Mouse (Mus musculus): ENCODE results near the gene Ckm.

Gene Ckm

GRCm38 (mm10) chr7:19388699-19389413 lies 15.7 kb upstream of the Ckm start:
- DNase-seq = no peak

- DNase-seq = peak in 1 of 2 experiments; percentile 21
Observed at GRCm38 (mm10) chr7:19394484-19394883, 10.1 kb upstream of the Ckm start.

GRCm38 (mm10) chr7:19399496-19400280 lies 4.9 kb upstream of the Ckm start:
- DNase-seq = peak; percentile 81 to 86

- no peak for DNase-seq
Observed at GRCm38 (mm10) chr7:19400946-19401345, 3.6 kb upstream of the Ckm start.

- DNase-seq = no peak
Observed at GRCm38 (mm10) chr7:19402535-19403112, 2.0 kb upstream of the Ckm start.

- DNase-seq = peak; percentile 85 to 88
Observed at GRCm38 (mm10) chr7:19403731-19404296, 762 bp upstream of the Ckm start, which contains the start of gene Klc3. Gene Klc3, minus strand, starts transcription at chr7:19404104.

GRCm38 (mm10) chr7:19405417-19405816 lies 841 bp downstream of the Ckm start:
- DNase-seq = peak; percentile 83 to 88

GRCm38 (mm10) chr7:19409753-19410152 lies 5.2 kb downstream of the Ckm start:
- no peak for DNase-seq

- no peak for DNase-seq
Observed at GRCm38 (mm10) chr7:19410766-19411344, 6.3 kb downstream of the Ckm start.

- DNase-seq = no peak
Observed at GRCm38 (mm10) chr7:19411783-19412182, 7.2 kb downstream of the Ckm start.

GRCm38 (mm10) chr7:19413525-19413924 lies 8.9 kb downstream of the Ckm start:
- DNase-seq = no peak

GRCm38 (mm10) chr7:19416590-19416989 lies 12.0 kb downstream of the Ckm start:
- no peak for DNase-seq

- no peak for DNase-seq
Observed at GRCm38 (mm10) chr7:19420121-19420520, 15.5 kb downstream of the Ckm start.

GRCm38 (mm10) chr7:19420821-19421636 lies 16.5 kb downstream of the Ckm start:
- peak; percentile 92 to 96 for DNase-seq

- no peak for DNase-seq
Observed at GRCm38 (mm10) chr7:19423083-19423482, 18.5 kb downstream of the Ckm start.

- DNase-seq = no peak
Observed at GRCm38 (mm10) chr7:19424051-19424450, 19.5 kb downstream of the Ckm start.

GRCm38 (mm10) chr7:19426349-19426748 lies 21.8 kb downstream of the Ckm start:
- no peak for DNase-seq

- DNase-seq = no peak
Observed at GRCm38 (mm10) chr7:19426888-19427287, 22.3 kb downstream of the Ckm start.

GRCm38 (mm10) chr7:19427999-19428650 lies 23.5 kb downstream of the Ckm start:
- DNase-seq = no peak

GRCm38 (mm10) chr7:19429726-19430125 lies 25.1 kb downstream of the Ckm start:
- DNase-seq = no peak

- no peak for DNase-seq
Observed at GRCm38 (mm10) chr7:19430402-19430801, 25.8 kb downstream of the Ckm start.

GRCm38 (mm10) chr7:19432475-19432874 lies 27.9 kb downstream of the Ckm start:
- no peak for DNase-seq
